Mouse (Mus musculus) liver, adult 2 months (tissue): ENCODE results near the gene Spen.

Experiments
- CTCF ChIP-seq: fragments of 200-500 bp; IDR thresholded peaks from 2 replicates; pipeline ENCODE4 v1.5.1; 2011; ENCODE audit warnings: low read depth, low read length, control low read depth
- POLR2A ChIP-seq: fragments of 200-500 bp; IDR thresholded peaks from 2 replicates; pipeline ENCODE4 v1.6.1; 2011; ENCODE audit warnings: low read length, control low read depth; ENCODE audit not compliant: insufficient read depth; ENCODE audit errors: extremely low read depth

GRCm38 (mm10) chr4:141537226-141537610, 1.2 kb downstream of the Spen start:
- no peak for TF ChIP-seq CTCF
- TF ChIP-seq POLR2A: no peak
